Mouse (Mus musculus) midbrain, embryonic 12.5 days (tissue): Measurements from ENCODE around the gene Otx2. TPM values are rescaled to one million over a fixed set of nuclear protein-coding genes. Genes with fewer than 3 reads are reported as not detected.
A peak's percentile ranks its signal among the peaks of the same experiment; 100 is the strongest.
"Not testable (repeated sequence)": the region's sequence is repeated elsewhere in the genome, so short reads cannot be mapped to it uniquely, and the experiment has no call there.

Experiments used
- ATAC-seq: fragments of 200-750 bp; cut with Nextera tagmentation; 2 replicates; pipeline ENCODE4 v1.8.0; 2017; ENCODE audit warnings: low read depth, moderate TSS enrichment, moderate library complexity; ENCODE audit not compliant: low FRiP score
- H3K27ac ChIP-seq: fragments of 300-500 bp; sonication (generic); replicated peaks from 2 replicates; pipeline ENCODE4 v1.5.1; 2016; ENCODE audit warnings: mild to moderate bottlenecking
- H3K27me3 ChIP-seq: fragments of 300-500 bp; sonication (generic); 2 replicates; pipeline ENCODE4 v1.6.1; 2016; ENCODE audit warnings: mild to moderate bottlenecking
- H3K36me3 ChIP-seq: fragments of 300-500 bp; sonication (generic); 2 replicates; pipeline ENCODE4 v1.6.1; 2016
- H3K4me1 ChIP-seq: fragments of 300-500 bp; sonication (generic); 2 replicates; pipeline ENCODE4 v1.6.1; 2016
- H3K4me2 ChIP-seq: fragments of 300-500 bp; sonication (generic); replicated peaks from 2 replicates; pipeline ENCODE4 v1.6.1; 2016; ENCODE audit warnings: mild to moderate bottlenecking, moderate library complexity
- H3K4me3 ChIP-seq: fragments of 300-500 bp; sonication (generic); 2 replicates; pipeline ENCODE4 v1.5.1; 2016; ENCODE audit warnings: mild to moderate bottlenecking
- H3K9ac ChIP-seq: fragments of 300-500 bp; sonication (generic); replicated peaks from 2 replicates; pipeline ENCODE4 v1.6.1; 2016; ENCODE audit warnings: mild to moderate bottlenecking, moderate library complexity
- H3K9me3 ChIP-seq: fragments of 300-500 bp; sonication (generic); 2 replicates; pipeline ENCODE4 v1.6.1; 2016; ENCODE audit warnings: mild to moderate bottlenecking
- WGBS: fragments of 180-500 bp; shearing (Covaris S2); methylation state at CpG from one replicate; pipeline ENCODE4 v1.1.7; 2016; 5-methylcytosine and 5-hydroxymethylcytosine counted together
- polyA plus RNA-seq: library from polyadenylated mRNA; unstranded; fragments of >200 nt; fragmentation: Nextera tagmentation; extraction: Ambion mirVana; gene quantifications from 2 replicates; pipeline ENCODE4 v1.2.1, GENCODE M21; 2016

The Otx2 gene
- polyA plus RNA-seq, 1 experiment from 2014 or later = 180 TPM

DNA sequence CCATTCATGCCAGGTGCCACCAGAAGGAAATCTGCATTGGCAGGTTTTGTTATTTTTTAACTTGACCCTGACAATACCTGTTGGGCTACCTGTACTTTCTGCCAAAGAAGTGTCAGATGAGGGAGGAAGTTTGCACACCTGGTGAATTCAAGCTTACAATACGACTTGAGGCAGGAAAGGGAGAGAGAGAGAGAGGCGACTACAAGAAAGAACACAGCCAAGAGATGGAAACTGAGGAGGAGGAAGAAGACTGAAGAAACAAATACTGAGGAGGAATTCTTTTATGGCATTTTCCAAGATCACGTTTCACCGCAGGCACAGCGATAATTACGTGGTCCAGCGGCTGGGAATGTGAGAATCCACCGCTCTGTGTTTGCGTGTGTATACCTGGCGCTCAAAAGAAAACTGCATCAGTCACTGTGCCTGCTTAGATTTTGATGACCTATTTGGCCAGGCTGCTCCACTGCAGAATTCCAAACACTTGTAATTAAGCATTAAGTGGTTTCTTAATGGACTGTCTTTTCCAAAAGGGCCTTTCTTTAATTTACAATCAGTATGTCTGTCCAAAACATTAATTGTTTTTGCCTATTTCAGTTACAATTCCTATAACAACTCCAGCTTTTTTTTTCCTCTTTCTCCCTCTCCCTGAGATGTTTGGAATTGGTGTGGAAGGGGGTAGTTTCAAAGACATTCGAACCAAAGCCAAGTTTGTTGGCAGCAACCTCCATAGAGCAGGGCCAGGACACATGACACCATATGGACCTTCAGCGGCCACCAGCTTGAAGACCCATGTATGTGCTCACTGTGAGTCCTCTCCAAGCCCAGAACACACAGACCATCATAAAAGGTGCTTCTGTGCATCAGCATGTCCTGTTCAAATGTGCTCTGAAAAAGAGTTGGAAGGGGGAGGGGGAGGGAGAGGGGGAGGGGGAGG is 31.9 kb downstream of the Otx2 start:
- Histone ChIP-seq H3K9ac (no peak overlapping the region), H3K4me3 (no peak overlapping the region), H3K36me3 (no peaks in the 10 kb centered on the region), H3K27me3 (no peaks in the 10 kb centered on the region; the same call in 1 of the 2 replicates), H3K27ac (no peak overlapping the region), H3K4me2 (no peak overlapping the region), H3K4me1 (no peaks in the 10 kb centered on the region), H3K9me3 (no peaks in the 10 kb centered on the region)
- no peak for ATAC-seq
- 81% methylated on average over 12 of the region's 12 CpGs for WGBS

- Histone ChIP-seq H3K9me3 (no peaks in the 10 kb centered on the region), H3K4me3 (no peak overlapping the region), H3K27me3 (0 out of 2 replicates have a peak, but pooled peaks cover 5% of the 10 kb centered on the region), H3K9ac (no peak overlapping the region), H3K36me3 (no peaks in the 10 kb centered on the region), H3K27ac (no peak overlapping the region), H3K4me2 (no peak overlapping the region), H3K4me1 (no peaks in the 10 kb centered on the region)
- WGBS = 97% methylated on average over 3 of the region's 3 CpGs
- no peak for ATAC-seq
These were observed 40.5 kb downstream of the Otx2 start for GRCm38 (mm10) chr14:48633141-48633540.

DNA sequence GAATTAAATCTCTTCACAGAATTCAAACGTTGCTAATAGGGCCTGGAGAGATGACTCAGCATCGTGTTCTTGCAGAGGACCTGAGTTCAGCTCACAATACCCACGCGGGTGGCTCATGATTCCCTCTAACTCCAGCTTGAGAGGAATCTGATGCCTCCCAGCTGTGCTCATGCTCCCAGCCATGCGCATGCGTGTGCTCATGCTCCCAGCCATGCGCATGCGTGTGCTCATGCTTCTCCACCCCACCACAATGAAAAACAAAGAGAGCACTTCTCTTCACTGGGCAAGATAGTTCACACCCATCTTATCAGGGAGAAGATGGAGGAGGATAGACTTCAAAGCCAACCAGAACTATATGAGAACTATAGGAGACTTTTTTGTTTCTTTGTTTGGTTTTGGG is 41.3 kb downstream of the Otx2 start:
- no peak overlapping the region for H3K4me2 ChIP-seq
- H3K9me3 ChIP-seq = no peaks in the 10 kb centered on the region
- H3K27me3 ChIP-seq = 0 out of 2 replicates have a peak, but pooled peaks cover 5% of the 10 kb centered on the region
- no peak overlapping the region for H3K27ac ChIP-seq
- H3K4me3 ChIP-seq = no peak overlapping the region
- no peaks in the 10 kb centered on the region for H3K36me3 ChIP-seq
- no peaks in the 10 kb centered on the region for H3K4me1 ChIP-seq
- no peak overlapping the region for H3K9ac ChIP-seq
- 86% methylated on average over 8 of the region's 8 CpGs for WGBS
- no peak for ATAC-seq

- H3K4me2 ChIP-seq = no peak overlapping the region
- H3K27me3 ChIP-seq = 0 out of 2 replicates have a peak, but pooled peaks cover 5% of the 10 kb centered on the region
- H3K4me3 ChIP-seq = no peak overlapping the region
- no peak overlapping the region for H3K27ac ChIP-seq
- no peaks in the 10 kb centered on the region for H3K4me1 ChIP-seq
- no peaks in the 10 kb centered on the region for H3K36me3 ChIP-seq
- H3K9me3 ChIP-seq = no peaks in the 10 kb centered on the region
- no peak for ATAC-seq
- WGBS = 86% methylated on average over 2 of the region's 2 CpGs
- H3K9ac ChIP-seq = no peak overlapping the region
These were observed 42.1 kb downstream of the Otx2 start for GRCm38 (mm10) chr14:48631486-48631885.

GRCm38 (mm10) chr14:48629404-48629803 is 44.2 kb downstream of the Otx2 start:
- Histone ChIP-seq H3K4me2 (no peak overlapping the region), H3K9me3 (no peaks in the 10 kb centered on the region), H3K9ac (no peak overlapping the region), H3K27me3 (0 out of 2 replicates have a peak, but pooled peaks cover 5% of the 10 kb centered on the region), H3K36me3 (no peaks in the 10 kb centered on the region), H3K4me1 (0 out of 2 replicates have a peak, but pooled peaks cover 5% of the 10 kb centered on the region), H3K27ac (no peak overlapping the region), H3K4me3 (no peak overlapping the region)
- no peak for ATAC-seq
- WGBS = 75% methylated on average over 9 of the region's 9 CpGs

DNA sequence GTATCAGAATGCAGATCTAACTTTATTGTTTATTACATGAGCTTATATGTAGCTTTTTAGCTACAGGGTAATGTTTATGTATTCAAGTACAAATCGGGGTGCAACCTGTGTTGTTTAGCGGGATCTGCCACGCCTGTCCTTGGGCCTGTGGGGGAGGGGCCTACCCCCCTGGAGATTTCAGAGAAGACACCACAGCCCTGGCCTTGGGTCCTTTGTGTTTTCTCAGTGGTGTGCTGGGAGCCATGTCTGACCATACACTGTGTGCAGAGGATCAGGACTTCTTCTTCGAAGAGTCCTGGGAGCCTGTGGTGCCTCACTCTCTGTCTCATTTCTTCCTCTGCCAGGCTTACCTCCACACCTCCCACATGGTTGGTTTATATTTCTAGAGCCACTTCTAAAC is 47.3 kb downstream of the Otx2 start:
- Histone ChIP-seq H3K4me2 (no peak overlapping the region), H3K27me3 (no peaks in the 10 kb centered on the region), H3K9me3 (no peaks in the 10 kb centered on the region), H3K9ac (no peak overlapping the region), H3K4me1 (0 out of 2 replicates have a peak, but pooled peaks cover 6% of the 10 kb centered on the region), H3K27ac (no peak overlapping the region), H3K36me3 (no peaks in the 10 kb centered on the region), H3K4me3 (no peak overlapping the region)
- ATAC-seq = no peak
- 83% methylated on average over 4 of the region's 4 CpGs for WGBS

GRCm38 (mm10) chr14:48625331-48625694 is 48.3 kb downstream of the Otx2 start:
- H3K27ac ChIP-seq = no peak overlapping the region
- ATAC-seq = no peak
- WGBS = 75% methylated on average over 6 of the region's 6 CpGs

GRCm38 (mm10) chr14:48624596-48625330 is 48.9 kb downstream of the Otx2 start:
- Histone ChIP-seq H3K9ac (no peak overlapping the region), H3K27ac (no peak overlapping the region), H3K36me3 (no peaks in the 10 kb centered on the region), H3K27me3 (no peaks in the 10 kb centered on the region), H3K4me3 (no peak overlapping the region), H3K4me2 (no peak overlapping the region), H3K9me3 (no peaks in the 10 kb centered on the region), H3K4me1 (0 out of 2 replicates have a peak, but pooled peaks cover 6% of the 10 kb centered on the region)
- no peak for ATAC-seq
- 78% methylated on average over 9 of the region's 9 CpGs for WGBS

More at GRCm38 (mm10) chr14:48625331-48625694, 48.3 kb downstream of the Otx2 start:
- H3K9ac ChIP-seq = no peak overlapping the region
- no peaks in the 10 kb centered on the region for H3K9me3 ChIP-seq
- H3K4me3 ChIP-seq = no peak overlapping the region
- no peak overlapping the region for H3K4me2 ChIP-seq
- no peaks in the 10 kb centered on the region for H3K36me3 ChIP-seq
- H3K4me1 ChIP-seq = 0 out of 2 replicates have a peak, but pooled peaks cover 6% of the 10 kb centered on the region
- H3K27me3 ChIP-seq = no peaks in the 10 kb centered on the region

DNA sequence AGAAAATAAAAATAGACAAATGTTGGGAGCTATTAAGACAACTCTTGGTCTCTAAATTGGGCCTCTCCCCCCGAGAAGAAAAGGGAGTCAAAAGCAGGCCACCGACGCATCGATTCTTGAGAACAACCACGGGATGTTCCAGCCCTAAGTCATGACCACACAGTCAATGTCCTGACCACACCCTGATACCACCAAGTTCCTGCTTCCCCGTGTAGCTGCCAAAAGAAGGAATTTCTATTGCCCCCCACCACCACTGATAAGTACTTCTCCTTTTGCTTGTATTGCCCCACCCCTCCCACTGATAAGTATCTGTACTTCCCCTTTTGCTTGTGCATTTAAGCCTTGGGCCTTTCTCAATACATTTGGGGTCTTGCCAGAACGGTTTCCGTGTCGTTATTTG is 50.9 kb downstream of the Otx2 start:
- H3K4me2 ChIP-seq, H3K4me3 ChIP-seq, H3K36me3 ChIP-seq, H3K27me3 ChIP-seq, H3K9ac ChIP-seq, H3K4me1 ChIP-seq, H3K27ac ChIP-seq, ATAC-seq, H3K9me3 ChIP-seq: not testable (repeated sequence)
- WGBS = 91% methylated on average over 9 of the region's 9 CpGs

DNA sequence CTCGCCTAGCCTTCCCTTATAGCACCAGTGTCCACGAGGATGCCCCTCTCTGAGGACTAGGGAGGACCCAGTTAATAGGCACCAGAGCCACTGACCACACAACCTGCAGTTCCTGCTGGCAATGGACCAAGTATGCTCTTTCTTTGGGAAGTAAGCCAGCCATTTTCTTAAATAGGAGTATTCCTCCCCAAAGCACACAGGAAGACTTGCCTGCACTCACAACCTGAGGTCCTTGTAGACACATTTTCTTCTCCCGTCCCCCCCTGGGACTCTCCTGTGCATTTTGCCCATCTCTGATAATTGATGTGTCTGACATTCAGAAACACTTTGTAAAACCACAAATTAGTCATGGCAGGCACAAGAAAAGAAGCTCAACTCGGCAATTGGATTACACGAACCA is 57.3 kb downstream of the Otx2 start:
- H3K27ac ChIP-seq = no peak overlapping the region
- no peaks in the 10 kb centered on the region for H3K9me3 ChIP-seq
- H3K36me3 ChIP-seq = no peaks in the 10 kb centered on the region
- peaks cover 11% of the 10 kb centered on the region for H3K27me3 ChIP-seq
- no peak overlapping the region for H3K4me2 ChIP-seq
- no peak overlapping the region for H3K4me3 ChIP-seq
- H3K4me1 ChIP-seq = peaks cover 13% of the 10 kb centered on the region
- no peak for ATAC-seq
- 51% methylated on average over 5 of the region's 5 CpGs for WGBS
- H3K9ac ChIP-seq = no peak overlapping the region

DNA sequence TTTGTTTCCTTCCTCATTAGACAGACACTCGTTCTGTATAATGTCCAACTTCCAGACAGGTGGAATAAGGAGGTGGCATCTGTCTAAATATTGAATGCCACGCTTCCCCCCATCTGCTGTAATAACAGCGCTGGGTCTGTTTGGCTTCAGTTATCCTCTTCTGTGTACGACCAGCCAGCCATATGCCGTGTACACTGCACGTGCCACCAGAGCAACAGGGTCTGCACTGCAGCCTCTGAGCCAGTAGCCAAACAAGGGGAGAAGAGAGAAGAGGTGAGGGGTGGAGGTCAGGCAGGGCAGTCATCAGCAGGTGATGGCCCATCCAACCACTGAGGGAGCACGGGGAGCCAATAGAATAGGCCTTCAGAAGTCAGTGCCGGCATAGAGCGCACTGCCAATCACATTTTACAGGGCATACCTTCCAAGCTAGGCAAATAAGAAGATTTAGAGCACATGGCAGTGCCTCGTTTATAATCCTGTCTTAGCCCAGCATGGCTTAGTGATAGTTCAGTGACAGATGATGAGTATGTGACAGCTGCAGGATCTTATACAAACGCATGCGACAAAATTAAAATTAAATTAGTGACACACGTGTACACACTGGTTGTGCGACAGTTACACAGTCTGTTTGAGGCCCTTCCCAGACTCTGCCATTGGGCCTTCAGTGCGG is 64.8 kb downstream of the Otx2 start:
- H3K27me3 ChIP-seq = peaks cover 4% of the 10 kb centered on the region

More for the DNA sequence above, 64.8 kb downstream of the Otx2 start:
- Histone ChIP-seq H3K9ac (no peak overlapping the region), H3K4me3 (no peak overlapping the region), H3K27ac (no peak overlapping the region; the same call in 1 of the 2 replicates), H3K9me3 (no peaks in the 10 kb centered on the region), H3K4me2 (no peak overlapping the region), H3K4me1 (peaks cover 8% of the 10 kb centered on the region; the same call in 1 of the 2 replicates), H3K36me3 (no peaks in the 10 kb centered on the region)
- WGBS = 70% methylated on average over 15 of the region's 15 CpGs
- ATAC-seq = peak; percentile 38; the same call in 1 of the 2 replicates
